Mouse (Mus musculus) lung, embryonic 15.5 days (tissue): ENCODE measurements around the gene Fam198b. TPM values are rescaled to one million over a fixed set of nuclear protein-coding genes. Genes with fewer than 3 reads are reported as not detected.
A peak's percentile ranks its signal among the peaks of the same experiment; 100 is the strongest.

Experiments
- ATAC-seq: fragments of 200-750 bp; cut with Nextera tagmentation; 2 replicates; pipeline ENCODE4 v1.8.0; 2017; ENCODE audit warnings: moderate number of reproducible peaks, borderline replicate concordance; ENCODE audit not compliant: low FRiP score, low TSS enrichment; ENCODE audit errors: extremely low read depth
- H3K27ac ChIP-seq: fragments of 300-500 bp; sonication (generic); 2 replicates; pipeline ENCODE4 v1.5.1; 2015; ENCODE audit warnings: moderate library complexity, mild to moderate bottlenecking, inconsistent platforms
- H3K27me3 ChIP-seq: fragments of 300-500 bp; sonication (generic); 2 replicates; pipeline ENCODE4 v1.6.1; 2015; ENCODE audit warnings: inconsistent platforms
- H3K36me3 ChIP-seq: fragments of 300-500 bp; sonication (generic); 2 replicates; pipeline ENCODE4 v1.6.1; 2015; ENCODE audit warnings: inconsistent platforms
- H3K4me1 ChIP-seq: fragments of 300-500 bp; sonication (generic); 2 replicates; pipeline ENCODE4 v1.6.1; 2015; ENCODE audit warnings: inconsistent platforms
- H3K4me2 ChIP-seq: fragments of 300-500 bp; sonication (generic); 2 replicates; pipeline ENCODE4 v1.6.1; 2015; ENCODE audit warnings: inconsistent platforms, mild to moderate bottlenecking, moderate library complexity
- H3K4me3 ChIP-seq: fragments of 300-500 bp; sonication (generic); 2 replicates; pipeline ENCODE4 v1.5.1; 2015; ENCODE audit warnings: mild to moderate bottlenecking, inconsistent platforms
- H3K9ac ChIP-seq: fragments of 300-500 bp; sonication (generic); 2 replicates; pipeline ENCODE4 v1.6.1; 2015; ENCODE audit warnings: inconsistent platforms
- H3K9me3 ChIP-seq: fragments of 300-500 bp; sonication (generic); 2 replicates; pipeline ENCODE4 v1.6.1; 2016; ENCODE audit warnings: inconsistent platforms
- WGBS: fragments of 180-500 bp; shearing (Covaris S2); methylation state at CpG from one replicate; pipeline ENCODE4 v1.1.7; 2015; 5-methylcytosine and 5-hydroxymethylcytosine counted together
- polyA plus RNA-seq: library from polyadenylated mRNA; unstranded; fragments of >200 nt; fragmentation: Nextera tagmentation; extraction: Ambion mirVana; gene quantifications from 2 replicates; pipeline ENCODE4 v1.2.1, GENCODE M21; 2015

The Fam198b gene
- polyA plus RNA-seq, 1 experiment from 2014 or later: 27.1 TPM

GRCm38 (mm10) chr3:79904238-79904757 is 20.0 kb downstream of the Fam198b start:
- no peaks in the 10 kb centered on the region for H3K9me3 ChIP-seq
- no peak overlapping the region for H3K4me2 ChIP-seq
- no peaks in the 10 kb centered on the region for H3K36me3 ChIP-seq
- peak overlapping the region; percentile 17; the same call in 1 of the 2 replicates for H3K27ac ChIP-seq
- no peak overlapping the region for H3K4me3 ChIP-seq
- H3K4me1 ChIP-seq: peaks cover 34% of the 10 kb centered on the region
- no peak overlapping the region for H3K9ac ChIP-seq
- 59% methylated on average over 10 of the region's 10 CpGs for WGBS
- H3K27me3 ChIP-seq: no peaks in the 10 kb centered on the region
- no peak for ATAC-seq

- no peak for ATAC-seq
- Histone ChIP-seq H3K9me3 (no peaks in the 10 kb centered on the region), H3K27me3 (no peaks in the 10 kb centered on the region), H3K27ac (no peak overlapping the region), H3K9ac (no peak overlapping the region), H3K4me3 (no peak overlapping the region), H3K4me2 (no peak overlapping the region), H3K4me1 (peaks cover 34% of the 10 kb centered on the region), H3K36me3 (no peaks in the 10 kb centered on the region)
Measured at GRCm38 (mm10) chr3:79905397-79905796, 21.1 kb downstream of the Fam198b start.

GRCm38 (mm10) chr3:79906250-79907045 is 22.1 kb downstream of the Fam198b start:
- no peak for ATAC-seq
- H3K36me3 ChIP-seq: no peaks in the 10 kb centered on the region
- H3K4me1 ChIP-seq: peaks cover 34% of the 10 kb centered on the region
- no peak overlapping the region for H3K9ac ChIP-seq
- H3K9me3 ChIP-seq: no peaks in the 10 kb centered on the region
- WGBS: 49% methylated on average over 5 of the region's 5 CpGs
- H3K4me3 ChIP-seq: no peak overlapping the region
- H3K27ac ChIP-seq: peak overlapping the region; percentile 62
- H3K27me3 ChIP-seq: no peaks in the 10 kb centered on the region
- no peak overlapping the region for H3K4me2 ChIP-seq

GRCm38 (mm10) chr3:79907223-79907622 is 22.9 kb downstream of the Fam198b start:
- Histone ChIP-seq H3K9ac (no peak overlapping the region), H3K27ac (peak overlapping the region; percentile 69), H3K27me3 (no peaks in the 10 kb centered on the region), H3K9me3 (no peaks in the 10 kb centered on the region), H3K36me3 (no peaks in the 10 kb centered on the region), H3K4me1 (peaks cover 34% of the 10 kb centered on the region), H3K4me3 (no peak overlapping the region), H3K4me2 (peak overlapping the region; percentile 14; the same call in 1 of the 2 replicates)
- peak; percentile 63; the same call in 1 of the 2 replicates for ATAC-seq
- WGBS: 21% methylated on average over 7 of the region's 7 CpGs

- Histone ChIP-seq H3K27ac (no peak overlapping the region), H3K36me3 (no peaks in the 10 kb centered on the region), H3K4me2 (no peak overlapping the region), H3K9ac (no peak overlapping the region), H3K9me3 (no peaks in the 10 kb centered on the region), H3K4me3 (no peak overlapping the region), H3K27me3 (no peaks in the 10 kb centered on the region), H3K4me1 (peaks cover 22% of the 10 kb centered on the region)
- no peak for ATAC-seq
- 50% methylated on average over 10 of the region's 10 CpGs for WGBS
Measured at GRCm38 (mm10) chr3:79910375-79911141, 26.2 kb downstream of the Fam198b start.

GRCm38 (mm10) chr3:79911166-79911565 is 26.8 kb downstream of the Fam198b start:
- no peak for ATAC-seq
- Histone ChIP-seq H3K9ac (no peak overlapping the region), H3K27me3 (no peaks in the 10 kb centered on the region), H3K4me3 (no peak overlapping the region), H3K4me1 (peaks cover 17% of the 10 kb centered on the region), H3K36me3 (no peaks in the 10 kb centered on the region), H3K27ac (no peak overlapping the region), H3K9me3 (no peaks in the 10 kb centered on the region), H3K4me2 (no peak overlapping the region)
- 71% methylated on average over 3 of the region's 3 CpGs for WGBS

- H3K9ac ChIP-seq: no peak overlapping the region
- ATAC-seq: no peak
- H3K36me3 ChIP-seq: no peaks in the 10 kb centered on the region
Measured at GRCm38 (mm10) chr3:79914012-79914411, 29.7 kb downstream of the Fam198b start.

GRCm38 (mm10) chr3:79916185-79916584 is 31.9 kb downstream of the Fam198b start:
- Histone ChIP-seq H3K36me3 (no peaks in the 10 kb centered on the region), H3K4me1 (no peaks in the 10 kb centered on the region), H3K27ac (no peak overlapping the region), H3K4me2 (no peak overlapping the region), H3K27me3 (no peaks in the 10 kb centered on the region), H3K4me3 (no peak overlapping the region), H3K9ac (no peak overlapping the region), H3K9me3 (no peaks in the 10 kb centered on the region)
- ATAC-seq: no peak
- WGBS: 82% methylated on average over 5 of the region's 5 CpGs

More at GRCm38 (mm10) chr3:79914012-79914411, 29.7 kb downstream of the Fam198b start:
- no peak overlapping the region for H3K4me3 ChIP-seq
- WGBS: 48% methylated on average over 5 of the region's 5 CpGs
- H3K4me2 ChIP-seq: no peak overlapping the region
- H3K9me3 ChIP-seq: no peaks in the 10 kb centered on the region
- H3K27me3 ChIP-seq: no peaks in the 10 kb centered on the region
- no peak overlapping the region for H3K27ac ChIP-seq
- no peaks in the 10 kb centered on the region for H3K4me1 ChIP-seq

GRCm38 (mm10) chr3:79918761-79919160 is 34.4 kb downstream of the Fam198b start:
- Histone ChIP-seq H3K27me3 (no peaks in the 10 kb centered on the region), H3K9me3 (no peaks in the 10 kb centered on the region), H3K9ac (no peak overlapping the region), H3K36me3 (no peaks in the 10 kb centered on the region), H3K4me2 (no peak overlapping the region), H3K4me1 (no peaks in the 10 kb centered on the region), H3K27ac (no peak overlapping the region), H3K4me3 (no peak overlapping the region)
- ATAC-seq: no peak

GRCm38 (mm10) chr3:79925950-79926697 is 41.8 kb downstream of the Fam198b start:
- H3K9me3 ChIP-seq: no peaks in the 10 kb centered on the region
- no peaks in the 10 kb centered on the region for H3K36me3 ChIP-seq
- H3K4me3 ChIP-seq: no peak overlapping the region
- H3K27ac ChIP-seq: no peak overlapping the region
- no peak overlapping the region for H3K4me2 ChIP-seq
- WGBS: 66% methylated on average over 5 of the region's 5 CpGs
- no peak overlapping the region for H3K9ac ChIP-seq
- ATAC-seq: no peak
- H3K27me3 ChIP-seq: no peaks in the 10 kb centered on the region
- 0 out of 2 replicates have a peak, but pooled peaks cover 2% of the 10 kb centered on the region for H3K4me1 ChIP-seq

- H3K27me3 ChIP-seq: no peaks in the 10 kb centered on the region
- H3K27ac ChIP-seq: no peak overlapping the region
- no peak overlapping the region for H3K4me3 ChIP-seq
- no peak overlapping the region for H3K9ac ChIP-seq
- ATAC-seq: no peak
- 0 out of 2 replicates have a peak, but pooled peaks cover 2% of the 10 kb centered on the region for H3K4me1 ChIP-seq
- no peaks in the 10 kb centered on the region for H3K9me3 ChIP-seq
- 57% methylated on average over 4 of the region's 4 CpGs for WGBS
- H3K36me3 ChIP-seq: no peaks in the 10 kb centered on the region
- H3K4me2 ChIP-seq: no peak overlapping the region
Measured at GRCm38 (mm10) chr3:79927050-79927449, 42.7 kb downstream of the Fam198b start.
